Comparison of ENCODE assay signal across 8 mouse cellular contexts in genomic region chr8:69974806-69975205, GRCm38 (mm10). TPM values are rescaled to one million over a fixed set of nuclear protein-coding genes. Genes with fewer than 3 reads are reported as not detected.
DNase-seq lines count a peak whose midpoint lies in the region; ATAC-seq and TF ChIP-seq lines count a peak whose summit lies in the region.

No protein-coding gene starts in this region.

- no peak for ATAC-seq in embryonic facial prominence, embryonic 14.5 days (ENCODE audit: low read depth)
- ATAC-seq in intestine, postnatal 0 days = 0 out of 2 replicates have a peak, but pooled peaks have one; percentile 0
- no peak for ATAC-seq in neural tube, embryonic 12.5 days (ENCODE audit: low FRiP score, low read depth)

- no peaks in the 10 kb centered on the region for H3K9me3 ChIP-seq in embryonic facial prominence, embryonic 14.5 days (ENCODE audit: control insufficient read depth, low read length)
- no peaks in the 10 kb centered on the region for H3K9me3 ChIP-seq in intestine, postnatal 0 days (ENCODE audit: control insufficient read depth)
- no peaks in the 10 kb centered on the region for H3K9me3 ChIP-seq in neural tube, embryonic 12.5 days

- no peaks in the 10 kb centered on the region for H3K36me3 ChIP-seq in liver, adult 2 months (ENCODE audit: control insufficient read depth, insufficient read depth, low read length)
- H3K36me3 ChIP-seq in embryonic facial prominence, embryonic 14.5 days (ENCODE audit: control insufficient read depth, insufficient read depth, low read length) = no peaks in the 10 kb centered on the region
- no peaks in the 10 kb centered on the region; the same call in 1 of the 2 replicates for H3K36me3 ChIP-seq in intestine, postnatal 0 days (ENCODE audit: control insufficient read depth, insufficient read depth)
- H3K36me3 ChIP-seq in neural tube, embryonic 12.5 days = no peaks in the 10 kb centered on the region

- peak; percentile 77 for DNase-seq in liver, adult 2 months (ENCODE audit: extremely low read depth, low read depth, low spot score)
- no peak for DNase-seq in liver
- DNase-seq in embryonic facial prominence, embryonic 14.5 days (ENCODE audit: low spot score) = no peak
- DNase-seq in adrenal gland, postnatal 36 days = no peak
- DNase-seq in cerebellum, postnatal 4 days (ENCODE audit: low spot score in 2 of 2) = no peak
- no peak for DNase-seq in cerebellum, adult 9-10 months

- H3K27ac ChIP-seq in liver, adult 2 months (replicated peaks; ENCODE audit: insufficient read depth, low read depth, low read length) = peak overlapping the region; percentile 91
- peak overlapping the region; percentile 72 for H3K27ac ChIP-seq in embryonic facial prominence, embryonic 14.5 days (replicated peaks; ENCODE audit: low read depth, low read length)
- H3K27ac ChIP-seq in intestine, postnatal 0 days (ENCODE audit: low read depth, low read length) = peak overlapping the region; percentile 97
- no peak overlapping the region for H3K27ac ChIP-seq in neural tube, embryonic 12.5 days

- no peak for TF ChIP-seq POLR2A in liver, adult 2 months (IDR thresholded peaks at IDR 0.05; ENCODE audit: extremely low read depth, insufficient read depth, low read length)

- H3K4me2 ChIP-seq in embryonic facial prominence, embryonic 14.5 days (ENCODE audit: low read depth, low read length) = peak overlapping the region; percentile 59
- peak overlapping the region; percentile 73 for H3K4me2 ChIP-seq in intestine, postnatal 0 days (replicated peaks; ENCODE audit: low read depth)
- peak overlapping the region; percentile 81 for H3K4me2 ChIP-seq in neural tube, embryonic 12.5 days (replicated peaks)

- TF ChIP-seq CTCF in liver, adult 2 months (IDR thresholded peaks at IDR 0.05; ENCODE audit: low read depth, low read length) = no peak
- no peak for TF ChIP-seq CTCF in intestine, postnatal 0 days (IDR thresholded peaks at IDR 0.05; ENCODE audit: low read depth)

- peaks cover 36% of the 10 kb centered on the region for H3K79me2 ChIP-seq in liver, adult 2 months (ENCODE audit: control insufficient read depth, insufficient read depth, low read length)

- no peaks in the 10 kb centered on the region for H3K27me3 ChIP-seq in liver, adult 2 months (ENCODE audit: control insufficient read depth, insufficient read depth, low read length)
- H3K27me3 ChIP-seq in embryonic facial prominence, embryonic 14.5 days (replicated peaks; ENCODE audit: control insufficient read depth, insufficient read depth, low read length) = no peaks in the 10 kb centered on the region
- H3K27me3 ChIP-seq in intestine, postnatal 0 days (replicated peaks; ENCODE audit: control insufficient read depth, insufficient read depth, low read length) = no peaks in the 10 kb centered on the region
- H3K27me3 ChIP-seq in neural tube, embryonic 12.5 days (replicated peaks) = no peaks in the 10 kb centered on the region

- peaks cover 22% of the 10 kb centered on the region for H3K4me1 ChIP-seq in liver, adult 2 months (ENCODE audit: control insufficient read depth, insufficient read depth, low read length)
- H3K4me1 ChIP-seq in embryonic facial prominence, embryonic 14.5 days (ENCODE audit: control insufficient read depth, insufficient read depth, low read length) = peaks cover 26% of the 10 kb centered on the region
- H3K4me1 ChIP-seq in intestine, postnatal 0 days (replicated peaks; ENCODE audit: control insufficient read depth, insufficient read depth, low read length) = peaks cover 15% of the 10 kb centered on the region; the same call in 1 of the 2 replicates
- H3K4me1 ChIP-seq in neural tube, embryonic 12.5 days = peaks cover 42% of the 10 kb centered on the region

- H3K9ac ChIP-seq in liver, adult 2 months (ENCODE audit: low read depth, low read length) = peak overlapping the region; percentile 94
- H3K9ac ChIP-seq in embryonic facial prominence, embryonic 14.5 days (ENCODE audit: low read depth, low read length) = peak overlapping the region; percentile 87
- H3K9ac ChIP-seq in intestine, postnatal 0 days (ENCODE audit: low read depth, low read length) = peak overlapping the region; percentile 96
- H3K9ac ChIP-seq in neural tube, embryonic 12.5 days = peak overlapping the region; percentile 78

- peak overlapping the region; percentile 97 for H3K4me3 ChIP-seq in liver, adult 2 months (ENCODE audit: insufficient read depth, low read depth, low read length)
- H3K4me3 ChIP-seq in embryonic facial prominence, embryonic 14.5 days (ENCODE audit: low read depth, low read length) = peak overlapping the region; percentile 95
- peak overlapping the region; percentile 83 for H3K4me3 ChIP-seq in intestine, postnatal 0 days (ENCODE audit: low read depth, low read length)
- peak overlapping the region; percentile 95 for H3K4me3 ChIP-seq in neural tube, embryonic 12.5 days

- 14% methylated on average over 5 of the region's 5 CpGs for WGBS in liver, adult 2 months
- WGBS in embryonic facial prominence, embryonic 14.5 days = 31% methylated on average over 5 of the region's 5 CpGs
- WGBS in intestine, postnatal 0 days = 23% methylated on average over 5 of the region's 5 CpGs
- 34% methylated on average over 5 of the region's 5 CpGs for WGBS in neural tube, embryonic 12.5 days

RNA-seq across cellular contexts. Expression of gene Gatad2a, which starts 21.4 kb away (rescaled TPM):
- 11.2 and 16.8 TPM in 2 replicates for total RNA-seq in liver, adult 2 months (2014; rRNA removed)
- polyA plus RNA-seq in liver, adult 2 months (2012; rRNA removed) = 35.0 and 35.5 TPM in 2 replicates
- polyA plus RNA-seq in embryonic facial prominence, embryonic 14.5 days (2014; fragmentation: Nextera tagmentation; extraction: Ambion mirVana) = 49.4 and 50.4 TPM in 2 replicates
- 42.6 and 43.3 TPM in 2 replicates for polyA plus RNA-seq in intestine, postnatal 0 days (2015; fragmentation: Nextera tagmentation; extraction: Ambion mirVana)
- 61.3 and 66.9 TPM in 2 replicates for polyA plus RNA-seq in neural tube, embryonic 12.5 days (2016; fragmentation: Nextera tagmentation; extraction: Ambion mirVana)
- total RNA-seq in adrenal gland, postnatal 36 days (2021) = 10 to 100 TPM; 93.2 to 94.3 TPM
